Mouse (Mus musculus) forebrain, embryonic 11.5 days (tissue): ENCODE data around the gene Nae1. TPM values are rescaled to one million over a fixed set of nuclear protein-coding genes. Genes with fewer than 3 reads are reported as not detected.

Experiments
- ATAC-seq: fragments of 200-750 bp; cut with Nextera tagmentation; replicated peaks from 2 replicates; pipeline ENCODE4 v1.8.0; 2017; ENCODE audit warnings: moderate TSS enrichment; ENCODE audit not compliant: low FRiP score
- DNase-seq: peaks from one replicate; pipeline ENCODE4 v3.0.0-alpha.2; 2017; ENCODE audit warnings: low spot score
- H3K27ac ChIP-seq: fragments of 300-500 bp; sonication (generic); 2 replicates; pipeline ENCODE4 v1.5.1; 2014; ENCODE audit warnings: low read depth, low read length
- H3K27me3 ChIP-seq: fragments of 300-500 bp; sonication (generic); 2 replicates; pipeline ENCODE4 v1.6.1; 2014; ENCODE audit warnings: mild to moderate bottlenecking, low read length, mixed read lengths; ENCODE audit not compliant: control insufficient read depth, insufficient read depth
- H3K36me3 ChIP-seq: fragments of 300-500 bp; sonication (generic); 2 replicates; pipeline ENCODE4 v1.6.1; 2014; ENCODE audit warnings: mild to moderate bottlenecking, low read length, moderate library complexity, mixed read lengths; ENCODE audit not compliant: control insufficient read depth, insufficient read depth
- H3K4me1 ChIP-seq: fragments of 300-500 bp; sonication (generic); replicated peaks from 2 replicates; pipeline ENCODE4 v1.6.1; 2014; ENCODE audit warnings: low read length, mixed read lengths; ENCODE audit not compliant: control insufficient read depth, insufficient read depth
- H3K4me2 ChIP-seq: fragments of 300-500 bp; sonication (generic); 2 replicates; pipeline ENCODE4 v1.6.1; 2014; ENCODE audit warnings: low read depth, mild to moderate bottlenecking, low read length, moderate library complexity, mixed read lengths; ENCODE audit not compliant: severe bottlenecking
- H3K4me3 ChIP-seq: fragments of 300-500 bp; sonication (generic); 2 replicates; pipeline ENCODE4 v1.5.1; 2014; ENCODE audit warnings: low read depth, low read length
- H3K9ac ChIP-seq: fragments of 300-500 bp; sonication (generic); 2 replicates; pipeline ENCODE4 v1.6.1; 2014; ENCODE audit warnings: low read length
- H3K9me3 ChIP-seq: fragments of 300-500 bp; sonication (generic); 2 replicates; pipeline ENCODE4 v1.6.1; 2016; ENCODE audit warnings: low read length, mixed read lengths; ENCODE audit not compliant: control insufficient read depth
- WGBS: fragments of 180-500 bp; shearing (Covaris S2); extraction: QIAGEN DNeasy Blood & Tissue Kit; methylation state at CpG from one replicate; pipeline ENCODE4 v1.1.7; 2014; 5-methylcytosine and 5-hydroxymethylcytosine counted together
- polyA plus RNA-seq: library from polyadenylated mRNA; unstranded; fragments of >200 nt; fragmentation: Nextera tagmentation; extraction: Ambion mirVana; gene quantifications from 2 replicates; pipeline ENCODE4 v1.2.1, GENCODE M21; 2014

Nae1 gene
- polyA plus RNA-seq, 1 experiment from 2014 or later, result 147 TPM

- Histone ChIP-seq H3K36me3 (no peaks in the 10 kb centered on the region), H3K9me3 (no peaks in the 10 kb centered on the region), H3K27me3 (peaks cover 47% of the 10 kb centered on the region), H3K4me1 (peaks cover 3% of the 10 kb centered on the region; the same call in 1 of the 2 replicates), H3K27ac (no peak overlapping the region), H3K4me3 (no peak overlapping the region), H3K9ac (no peak overlapping the region), H3K4me2 (no peak overlapping the region)
- DNase-seq (no peak), ATAC-seq (no peak)
- WGBS, result 89% methylated on average over 4 of the region's 4 CpGs
Measured at GRCm38 (mm10) chr8:104538896-104539295, 4.5 kb upstream of the Nae1 start.

- WGBS, result 81% methylated on average over 4 of the region's 4 CpGs
- H3K27me3 ChIP-seq, result peaks cover 23% of the 10 kb centered on the region
- no peak overlapping the region for H3K4me2 ChIP-seq
- no peak overlapping the region for H3K9ac ChIP-seq
- no peak overlapping the region for H3K27ac ChIP-seq
- DNase-seq, result no peak
- H3K4me3 ChIP-seq, result no peak overlapping the region
- no peak for ATAC-seq
- H3K4me1 ChIP-seq, result peaks cover 8% of the 10 kb centered on the region; the same call in 1 of the 2 replicates
- H3K36me3 ChIP-seq, result no peaks in the 10 kb centered on the region
- H3K9me3 ChIP-seq, result no peaks in the 10 kb centered on the region
Measured at GRCm38 (mm10) chr8:104536028-104536427, 1.6 kb upstream of the Nae1 start.

GRCm38 (mm10) chr8:104535378-104535777 lies 941 bp upstream of the Nae1 start:
- WGBS, result 38% methylated on average over 7 of the region's 7 CpGs
- no peak overlapping the region; the same call in 1 of the 2 replicates for H3K4me2 ChIP-seq
- no peak overlapping the region for H3K4me3 ChIP-seq
- 0 out of 2 replicates have a peak, but pooled peaks cover 6% of the 10 kb centered on the region for H3K4me1 ChIP-seq
- H3K36me3 ChIP-seq, result no peaks in the 10 kb centered on the region
- no peak for DNase-seq
- ATAC-seq, result no peak
- H3K27ac ChIP-seq, result no peak overlapping the region
- no peaks in the 10 kb centered on the region for H3K9me3 ChIP-seq
- peaks cover 16% of the 10 kb centered on the region for H3K27me3 ChIP-seq
- no peak overlapping the region for H3K9ac ChIP-seq

- Histone ChIP-seq H3K27me3 (peaks cover 10% of the 10 kb centered on the region), H3K36me3 (no peaks in the 10 kb centered on the region; the same call in 1 of the 2 replicates), H3K9me3 (no peaks in the 10 kb centered on the region), H3K27ac (no peak overlapping the region), H3K9ac (peak overlapping the region; percentile 9), H3K4me1 (0 out of 2 replicates have a peak, but pooled peaks cover 6% of the 10 kb centered on the region), H3K4me2 (peak overlapping the region; percentile 49), H3K4me3 (peak overlapping the region; percentile 98)
- WGBS, result 11% methylated on average over 9 of the region's 9 CpGs
- peak; percentile 77 for ATAC-seq
- DNase-seq, result no peak
Measured at GRCm38 (mm10) chr8:104534779-104535141, 323 bp upstream of the Nae1 start.

GRCm38 (mm10) chr8:104533551-104533950 lies 886 bp downstream of the Nae1 start:
- WGBS, result 27% methylated on average over 7 of the region's 7 CpGs
- Histone ChIP-seq H3K36me3 (no peaks in the 10 kb centered on the region; the same call in 1 of the 2 replicates), H3K9me3 (no peaks in the 10 kb centered on the region), H3K4me2 (peak overlapping the region; percentile 49), H3K9ac (peak overlapping the region; percentile 93), H3K27me3 (no peaks in the 10 kb centered on the region), H3K27ac (no peak overlapping the region), H3K4me3 (peak overlapping the region; percentile 98), H3K4me1 (0 out of 2 replicates have a peak, but pooled peaks cover 6% of the 10 kb centered on the region)
- DNase-seq (no peak), ATAC-seq (0 out of 2 replicates have a peak, but pooled peaks have one; percentile 5)

GRCm38 (mm10) chr8:104529671-104530070 lies 4.8 kb downstream of the Nae1 start:
- 95% methylated on average over 6 of the region's 6 CpGs for WGBS

GRCm38 (mm10) chr8:104517872-104518271 lies 16.6 kb downstream of the Nae1 start:
- WGBS, result 88% methylated on average over 5 of the region's 5 CpGs
- no peaks in the 10 kb centered on the region for H3K9me3 ChIP-seq
- H3K9ac ChIP-seq, result no peak overlapping the region
- no peak overlapping the region for H3K27ac ChIP-seq
- H3K36me3 ChIP-seq, result no peaks in the 10 kb centered on the region; the same call in 1 of the 2 replicates
- ATAC-seq (no peak), DNase-seq (no peak)
- no peaks in the 10 kb centered on the region for H3K4me1 ChIP-seq
- no peak overlapping the region for H3K4me2 ChIP-seq
- H3K27me3 ChIP-seq, result no peaks in the 10 kb centered on the region
- H3K4me3 ChIP-seq, result no peak overlapping the region

More at GRCm38 (mm10) chr8:104529671-104530070, 4.8 kb downstream of the Nae1 start:
- ATAC-seq (no peak), DNase-seq (no peak)
- Histone ChIP-seq H3K4me2 (no peak overlapping the region), H3K9me3 (no peaks in the 10 kb centered on the region), H3K9ac (no peak overlapping the region), H3K4me1 (0 out of 2 replicates have a peak, but pooled peaks cover 6% of the 10 kb centered on the region), H3K27me3 (no peaks in the 10 kb centered on the region), H3K27ac (no peak overlapping the region), H3K36me3 (no peaks in the 10 kb centered on the region; the same call in 1 of the 2 replicates), H3K4me3 (no peak overlapping the region)

- Histone ChIP-seq H3K9me3 (no peaks in the 10 kb centered on the region), H3K27me3 (no peaks in the 10 kb centered on the region), H3K36me3 (no peaks in the 10 kb centered on the region; the same call in 1 of the 2 replicates), H3K4me1 (peaks cover 3% of the 10 kb centered on the region; the same call in 1 of the 2 replicates), H3K4me2 (peak overlapping the region; percentile 100; the same call in 1 of the 2 replicates), H3K9ac (no peak overlapping the region), H3K27ac (no peak overlapping the region), H3K4me3 (peak overlapping the region; percentile 46; the same call in 1 of the 2 replicates)
- DNase-seq (no peak), ATAC-seq (no peak)
- WGBS, result 79% methylated on average over 3 of the region's 3 CpGs
Measured at GRCm38 (mm10) chr8:104510134-104510533, 24.3 kb downstream of the Nae1 start.
